Mouse (Mus musculus): ENCODE data around the gene Slc2a4. TPM values are rescaled to one million over a fixed set of nuclear protein-coding genes. Genes with fewer than 3 reads are reported as not detected.

Gene Slc2a4
- polyA plus RNA-seq (2014; fragmentation: Nextera tagmentation; extraction: Ambion mirVana) = 14.9 and 19.0 TPM in 2 replicates

GRCm38 (mm10) chr11:69948066-69948762 is at the start of gene Slc2a4:
TSS of gene Slc2a4 (minus strand) at chr11:69948188.
- no peaks in the 10 kb centered on the region for H3K9me3 ChIP-seq (ENCODE audit: low read depth, low read length)
- H3K4me2 ChIP-seq = peak within 1 kb of the TSS; percentile 69
- H3K9ac ChIP-seq = peak within 1 kb of the TSS; percentile 61
- peak within 1 kb of the TSS; percentile 52 for H3K4me3 ChIP-seq (ENCODE audit: low read depth, low read length)
- no peak for TF ChIP-seq CTCF (IDR thresholded peaks at IDR 0.05; ENCODE audit: low read depth)
- H3K27me3 ChIP-seq (ENCODE audit: insufficient read depth, low read length) = no peaks in the 10 kb centered on the region
- H3K4me1 ChIP-seq (ENCODE audit: insufficient read depth) = peaks cover 13% of the 10 kb centered on the region; the same call in 1 of the 2 replicates
- peaks cover 22% of the 10 kb centered on the region; the same call in 1 of the 2 replicates for H3K36me3 ChIP-seq (ENCODE audit: insufficient read depth)
- DNase-seq (peak; percentile 98), ATAC-seq (ENCODE audit: insufficient read depth) (peak; percentile 92)
- H3K27ac ChIP-seq (ENCODE audit: low read depth) = peak within 1 kb of the TSS; percentile 83
- WGBS = 1% methylated on average over 34 of the region's 34 CpGs

DNA sequence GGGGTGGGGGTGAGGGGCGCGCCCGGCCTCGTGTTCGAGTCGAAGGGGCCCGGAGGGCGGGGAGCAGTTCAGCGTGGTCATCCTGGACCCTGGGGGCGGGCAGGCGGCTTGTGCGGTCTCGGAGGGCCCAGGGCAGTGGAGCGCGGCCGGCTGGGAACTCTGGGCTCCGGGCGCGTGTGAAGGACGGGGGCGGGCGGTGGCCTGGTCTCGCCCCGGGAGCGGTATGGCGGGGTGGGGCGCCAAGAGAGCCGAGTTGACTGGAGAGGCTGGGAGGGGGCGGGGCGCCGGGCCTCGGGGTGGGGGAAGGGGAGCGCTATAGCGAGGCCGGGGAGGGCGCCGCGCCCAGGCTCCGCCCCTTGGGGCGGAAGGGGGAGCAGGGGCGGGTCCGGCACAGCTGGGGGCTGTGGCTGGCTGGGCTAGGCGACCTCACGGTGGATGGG is 49.1 kb upstream of the Slc2a4 start:
- Histone ChIP-seq H3K9me3 (ENCODE audit: low read depth, low read length) (no peaks in the 10 kb centered on the region), H3K4me2 (peak overlapping the region; percentile 63), H3K9ac (peak overlapping the region; percentile 85), H3K36me3 (ENCODE audit: insufficient read depth) (peaks cover 42% of the 10 kb centered on the region), H3K27ac (ENCODE audit: low read depth) (peak overlapping the region; percentile 98), H3K27me3 (ENCODE audit: insufficient read depth, low read length) (no peaks in the 10 kb centered on the region), H3K4me3 (ENCODE audit: low read depth, low read length) (peak overlapping the region; percentile 98), H3K4me1 (ENCODE audit: insufficient read depth) (peaks cover 15% of the 10 kb centered on the region)
- 1% methylated on average over 40 of the region's 44 CpGs for WGBS
- no peak for TF ChIP-seq CTCF (IDR thresholded peaks at IDR 0.05; ENCODE audit: low read depth)
- DNase-seq = peak; percentile 90
- ATAC-seq (ENCODE audit: insufficient read depth) = peak; percentile 59

DNA sequence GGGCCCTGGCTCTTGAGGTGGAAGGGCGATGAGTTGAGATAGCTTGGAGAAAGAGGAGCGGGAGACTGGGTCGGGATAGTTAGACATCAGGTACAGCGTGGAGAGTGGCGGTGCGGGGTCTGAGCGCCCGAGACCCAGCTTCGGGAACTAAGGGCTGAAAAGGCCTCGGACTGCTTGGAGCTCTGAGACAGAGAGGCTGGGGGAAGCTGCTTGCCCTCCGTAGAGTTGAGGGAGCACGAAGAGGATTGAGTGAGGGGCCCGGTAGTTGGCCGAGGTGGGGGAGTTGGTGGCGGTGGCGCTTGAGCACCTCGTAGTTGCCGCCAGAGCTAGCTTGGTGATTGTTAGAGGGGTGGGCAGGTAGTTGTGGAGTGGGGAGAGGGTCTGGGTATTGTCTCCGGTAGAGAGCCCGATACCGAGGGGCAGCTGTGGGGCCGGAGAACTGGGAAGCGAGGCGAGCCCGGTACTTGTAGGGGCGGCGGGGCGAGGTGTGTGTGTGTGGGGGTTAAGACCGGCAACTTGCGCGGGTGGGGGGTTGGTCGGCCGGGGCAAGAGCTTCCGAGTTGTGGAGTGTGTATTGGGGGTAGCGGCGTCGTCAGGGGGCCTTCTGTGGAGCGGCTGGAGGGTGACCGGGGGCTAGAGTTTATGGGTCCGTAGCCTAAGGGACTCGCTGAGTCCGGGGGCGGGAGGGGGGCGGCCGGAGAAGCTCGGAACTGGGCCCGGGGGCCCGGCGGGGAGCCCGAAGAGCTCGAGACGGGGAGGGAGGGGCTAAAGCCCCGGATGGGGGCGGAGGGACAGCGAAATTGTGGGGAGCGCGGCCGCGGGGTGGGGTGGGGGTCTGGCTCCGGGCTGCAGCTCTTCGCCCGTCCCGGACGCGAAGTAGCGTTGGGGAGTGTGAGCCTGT is 48.4 kb upstream of the Slc2a4 start:
- Histone ChIP-seq H3K4me3 (ENCODE audit: low read depth, low read length) (peak overlapping the region; percentile 98), H3K36me3 (ENCODE audit: insufficient read depth) (peaks cover 42% of the 10 kb centered on the region), H3K27me3 (ENCODE audit: insufficient read depth, low read length) (no peaks in the 10 kb centered on the region), H3K9ac (peak overlapping the region; percentile 85), H3K4me2 (peak overlapping the region; percentile 63), H3K9me3 (ENCODE audit: low read depth, low read length) (no peaks in the 10 kb centered on the region), H3K4me1 (ENCODE audit: insufficient read depth) (peaks cover 9% of the 10 kb centered on the region), H3K27ac (ENCODE audit: low read depth) (peak overlapping the region; percentile 98)
- 1% methylated on average over 66 of the region's 66 CpGs for WGBS
- no peak for TF ChIP-seq CTCF (IDR thresholded peaks at IDR 0.05; ENCODE audit: low read depth)
- ATAC-seq (ENCODE audit: insufficient read depth) (peak; percentile 3), DNase-seq (peak; percentile 75)

DNA sequence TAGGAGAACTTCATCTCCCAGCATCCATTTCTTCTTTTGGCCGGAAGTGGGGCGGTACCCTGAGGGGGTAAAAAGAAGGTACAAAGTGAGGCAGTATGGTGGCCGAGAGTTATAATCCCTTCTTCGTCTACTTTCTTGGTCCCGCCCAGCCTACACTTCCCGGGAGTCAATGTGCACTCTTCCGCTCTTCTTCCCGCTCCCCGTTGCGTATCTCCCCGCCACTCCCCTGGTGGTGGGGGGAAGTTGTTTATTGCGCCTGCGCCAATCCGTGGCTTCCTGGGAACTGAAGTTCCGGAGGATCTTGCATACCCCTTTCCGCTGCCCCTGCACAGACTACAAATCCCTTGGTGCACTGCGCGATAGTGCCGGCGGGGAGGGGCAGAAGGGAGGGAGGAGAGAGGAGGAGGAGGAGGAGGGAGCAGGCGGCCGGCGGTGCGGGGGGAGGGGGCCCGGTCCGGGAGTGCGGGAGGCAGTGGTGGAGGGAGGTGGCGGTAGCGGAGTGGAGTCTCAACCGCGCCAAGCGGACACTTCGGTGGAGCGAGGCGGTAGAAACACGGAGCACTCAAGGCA is 47.5 kb upstream of the Slc2a4 start, which contains the start of gene Phf23:
TSS of gene Phf23 (plus strand) at position 387 of the 570 bp plus-strand sequence.
- peak; percentile 81 for ATAC-seq (ENCODE audit: insufficient read depth)
- WGBS = under 1% methylated on average over 36 of the region's 36 CpGs

GRCm38 (mm10) chr11:69994401-69995090 is 46.6 kb upstream of the Slc2a4 start:
- Histone ChIP-seq H3K9ac (no peak overlapping the region), H3K9me3 (ENCODE audit: low read depth, low read length) (no peaks in the 10 kb centered on the region), H3K36me3 (ENCODE audit: insufficient read depth) (peaks cover 44% of the 10 kb centered on the region), H3K4me1 (ENCODE audit: insufficient read depth) (peaks cover 12% of the 10 kb centered on the region), H3K27ac (ENCODE audit: low read depth) (no peak overlapping the region), H3K4me3 (ENCODE audit: low read depth, low read length) (peak overlapping the region; percentile 98; the same call in 1 of the 2 replicates), H3K27me3 (ENCODE audit: insufficient read depth, low read length) (no peaks in the 10 kb centered on the region), H3K4me2 (peak overlapping the region; percentile 63)
- no peak for DNase-seq
- peak; percentile 27 for TF ChIP-seq CTCF (IDR thresholded peaks at IDR 0.05; ENCODE audit: low read depth)
- no peak for ATAC-seq (ENCODE audit: insufficient read depth)
- 85% methylated on average over 11 of the region's 11 CpGs for WGBS

More for the DNA sequence above, 47.5 kb upstream of the Slc2a4 start, which contains the start of gene Phf23:
- Histone ChIP-seq H3K4me3 (ENCODE audit: low read depth, low read length) (peak within 1 kb of the TSS; percentile 98), H3K36me3 (ENCODE audit: insufficient read depth) (peaks cover 42% of the 10 kb centered on the region), H3K9me3 (ENCODE audit: low read depth, low read length) (no peaks in the 10 kb centered on the region), H3K27ac (ENCODE audit: low read depth) (peak within 1 kb of the TSS; percentile 98), H3K9ac (peak within 1 kb of the TSS; percentile 85), H3K4me2 (peak within 1 kb of the TSS; percentile 63), H3K27me3 (ENCODE audit: insufficient read depth, low read length) (no peaks in the 10 kb centered on the region), H3K4me1 (ENCODE audit: insufficient read depth) (peaks cover 10% of the 10 kb centered on the region)
- peak; percentile 99 for DNase-seq
- peak; percentile 70 for TF ChIP-seq CTCF (IDR thresholded peaks at IDR 0.05; ENCODE audit: low read depth)

GRCm38 (mm10) chr11:69992932-69993331 is 44.9 kb upstream of the Slc2a4 start:
- no peak overlapping the region for H3K9ac ChIP-seq
- no peak for TF ChIP-seq CTCF (IDR thresholded peaks at IDR 0.05; ENCODE audit: low read depth)
- peak overlapping the region; percentile 91 for H3K4me2 ChIP-seq

More at GRCm38 (mm10) chr11:69992932-69993331, 44.9 kb upstream of the Slc2a4 start:
- peaks cover 44% of the 10 kb centered on the region for H3K36me3 ChIP-seq (ENCODE audit: insufficient read depth)
- DNase-seq = no peak
- H3K9me3 ChIP-seq (ENCODE audit: low read depth, low read length) = no peaks in the 10 kb centered on the region
- peaks cover 12% of the 10 kb centered on the region for H3K4me1 ChIP-seq (ENCODE audit: insufficient read depth)
- H3K27me3 ChIP-seq (ENCODE audit: insufficient read depth, low read length) = no peaks in the 10 kb centered on the region
- no peak for ATAC-seq (ENCODE audit: insufficient read depth)
- no peak overlapping the region for H3K27ac ChIP-seq (ENCODE audit: low read depth)
- H3K4me3 ChIP-seq (ENCODE audit: low read depth, low read length) = peak overlapping the region; percentile 77; the same call in 1 of the 2 replicates
- 77% methylated on average over 3 of the region's 3 CpGs for WGBS

Data from lung, embryonic 14.5 days (tissue).